8 mouse cellular contexts compared by ENCODE assay signal in genomic region chr15:78597729-78598128, GRCm38 (mm10). TPM values are rescaled to one million over a fixed set of nuclear protein-coding genes. Genes with fewer than 3 reads are reported as not detected.
A peak's percentile ranks its signal among the peaks of the same experiment; 100 is the strongest.
DNase-seq lines count a peak whose midpoint lies in the region; ATAC-seq and TF ChIP-seq lines count a peak whose summit lies in the region.

No protein-coding gene starts in this region.

- peak; percentile 61 for DNase-seq in layer of hippocampus, adult 9-11 months
- no peak for DNase-seq in layer of hippocampus, postnatal 25 days (ENCODE audit: extremely low spot score in 1 of 2, low spot score in 1 of 2)
- DNase-seq in induced T-regulatory cell, adult 2 months (ENCODE audit: low read depth), result peak; percentile 86
- DNase-seq in cerebellum, adult 9-11 months, result no peak
- no peak for DNase-seq in left cerebral cortex, postnatal 36 days (ENCODE audit: low spot score in 2 of 2)
- no peak for DNase-seq in midbrain, postnatal 0 days (ENCODE audit: low spot score)

- intact Hi-C loops in left cerebral cortex, postnatal 36 days (cut with DNase I), result no loop called here

- H3K27me3 ChIP-seq in lung, embryonic 16.5 days (ENCODE audit: control insufficient read depth, insufficient read depth, low read depth, low read length), result no peaks in the 10 kb centered on the region
- H3K27me3 ChIP-seq in stomach, embryonic 15.5 days (replicated peaks), result no peaks in the 10 kb centered on the region
- no peaks in the 10 kb centered on the region for H3K27me3 ChIP-seq in midbrain, postnatal 0 days (ENCODE audit: insufficient read depth, low read length)

- no peak overlapping the region for H3K4me3 ChIP-seq in lung, embryonic 16.5 days (ENCODE audit: low read length)
- no peak overlapping the region for H3K4me3 ChIP-seq in stomach, embryonic 15.5 days (replicated peaks)
- H3K4me3 ChIP-seq in midbrain, postnatal 0 days (ENCODE audit: low read depth, low read length), result no peak overlapping the region

- no peak overlapping the region for H3K4me2 ChIP-seq in lung, embryonic 16.5 days (ENCODE audit: low read depth, low read length)
- H3K4me2 ChIP-seq in stomach, embryonic 15.5 days, result no peak overlapping the region
- no peak overlapping the region for H3K4me2 ChIP-seq in midbrain, postnatal 0 days (ENCODE audit: low read depth, low read length, poor library complexity, severe bottlenecking)

- H3K4me1 ChIP-seq in lung, embryonic 16.5 days (replicated peaks; ENCODE audit: control insufficient read depth, insufficient read depth, low read length), result no peaks in the 10 kb centered on the region
- H3K4me1 ChIP-seq in stomach, embryonic 15.5 days, result no peaks in the 10 kb centered on the region
- H3K4me1 ChIP-seq in midbrain, postnatal 0 days (ENCODE audit: insufficient read depth, low read length), result no peaks in the 10 kb centered on the region

- no peak overlapping the region for H3K9ac ChIP-seq in lung, embryonic 16.5 days (ENCODE audit: low read length)
- H3K9ac ChIP-seq in stomach, embryonic 15.5 days, result no peak overlapping the region
- H3K9ac ChIP-seq in midbrain, postnatal 0 days (replicated peaks; ENCODE audit: low read length, poor library complexity, severe bottlenecking), result no peak overlapping the region

- ATAC-seq in lung, embryonic 16.5 days (ENCODE audit: low read depth), result peak; percentile 52; the same call in 1 of the 2 replicates
- peak; percentile 47; the same call in 1 of the 2 replicates for ATAC-seq in stomach, embryonic 15.5 days (ENCODE audit: insufficient read depth, low FRiP score, low read depth)
- no peak for ATAC-seq in midbrain, postnatal 0 days (ENCODE audit: low FRiP score)

- no peak overlapping the region for H3K27ac ChIP-seq in lung, embryonic 16.5 days (ENCODE audit: low read length)
- no peak overlapping the region for H3K27ac ChIP-seq in stomach, embryonic 15.5 days
- no peak overlapping the region for H3K27ac ChIP-seq in midbrain, postnatal 0 days (ENCODE audit: low read depth, low read length)

- no peak for TF ChIP-seq CTCF in midbrain, postnatal 0 days (IDR thresholded peaks at IDR 0.05)

- no peaks in the 10 kb centered on the region for H3K9me3 ChIP-seq in lung, embryonic 16.5 days (ENCODE audit: control insufficient read depth, low read length)
- H3K9me3 ChIP-seq in stomach, embryonic 15.5 days, result no peaks in the 10 kb centered on the region
- no peaks in the 10 kb centered on the region for H3K9me3 ChIP-seq in midbrain, postnatal 0 days (ENCODE audit: low read length)

- 52% methylated on average over 4 of the region's 4 CpGs for WGBS in lung, embryonic 16.5 days
- 55% methylated on average over 4 of the region's 4 CpGs for WGBS in stomach, embryonic 15.5 days
- WGBS in midbrain, postnatal 0 days, result 65% methylated on average over 4 of the region's 4 CpGs

- H3K36me3 ChIP-seq in lung, embryonic 16.5 days (ENCODE audit: control insufficient read depth, insufficient read depth, low read length), result no peaks in the 10 kb centered on the region
- H3K36me3 ChIP-seq in stomach, embryonic 15.5 days, result no peaks in the 10 kb centered on the region
- no peaks in the 10 kb centered on the region for H3K36me3 ChIP-seq in midbrain, postnatal 0 days (ENCODE audit: insufficient read depth, low read length)

RNA-seq across cellular contexts. Expression of gene Cyth4, which starts 0.9 kb away (rescaled TPM):
- total RNA-seq in layer of hippocampus, postnatal 25 days (2021), result 10 to 100 TPM; 18.9 to 24.7 TPM
- 11.1 and 11.8 TPM in 2 replicates for polyA plus RNA-seq in lung, embryonic 16.5 days (2015; fragmentation: Nextera tagmentation; extraction: Ambion mirVana)
- 10.7 and 11.0 TPM in 2 replicates for polyA plus RNA-seq in stomach, embryonic 15.5 days (2015; fragmentation: Nextera tagmentation; extraction: Ambion mirVana)
- total RNA-seq in left cerebral cortex, postnatal 36 days (2021), result 10 to 100 TPM in 1 of 2 experiments, 1 to 10 TPM in 1; 8.7 to 11.9 TPM
- 5.9 and 7.2 TPM in 2 replicates for total RNA-seq in midbrain, postnatal 0 days (2014; rRNA removed)
- polyA plus RNA-seq in midbrain, postnatal 0 days (2015; fragmentation: Nextera tagmentation; extraction: Ambion mirVana), result 4.5 and 6.3 TPM in 2 replicates

RNA-seq across cellular contexts. Expression of gene Rac2, which starts 25.1 kb away (rescaled TPM):
- total RNA-seq in layer of hippocampus, postnatal 25 days (2021), result 1 to 10 TPM; 1.6 to 1.9 TPM
- 23.4 and 39.3 TPM in 2 replicates for polyA plus RNA-seq in lung, embryonic 16.5 days (2015; fragmentation: Nextera tagmentation; extraction: Ambion mirVana)
- 26.5 and 36.5 TPM in 2 replicates for polyA plus RNA-seq in stomach, embryonic 15.5 days (2015; fragmentation: Nextera tagmentation; extraction: Ambion mirVana)
- total RNA-seq in left cerebral cortex, postnatal 36 days (2021), result 1 to 10 TPM; 2.7 to 4.3 TPM
- 1.7 and 2.6 TPM in 2 replicates for total RNA-seq in midbrain, postnatal 0 days (2014; rRNA removed)
- 4.3 and 4.9 TPM in 2 replicates for polyA plus RNA-seq in midbrain, postnatal 0 days (2015; fragmentation: Nextera tagmentation; extraction: Ambion mirVana)

RNA-seq across cellular contexts. Expression of gene Sstr3, which starts 53.2 kb away (rescaled TPM):
- 10 to 100 TPM; 22.9 to 27.2 TPM for total RNA-seq in layer of hippocampus, postnatal 25 days (2021)
- polyA plus RNA-seq in lung, embryonic 16.5 days (2015; fragmentation: Nextera tagmentation; extraction: Ambion mirVana), result 0.05 TPM in 1 of 2 replicates, not detected in the other
- polyA plus RNA-seq in stomach, embryonic 15.5 days (2015; fragmentation: Nextera tagmentation; extraction: Ambion mirVana), result 0.18 and 0.44 TPM in 2 replicates
- 10 to 100 TPM; 21.3 to 22.4 TPM for total RNA-seq in left cerebral cortex, postnatal 36 days (2021)
- 1.1 and 2.4 TPM in 2 replicates for total RNA-seq in midbrain, postnatal 0 days (2014; rRNA removed)
- polyA plus RNA-seq in midbrain, postnatal 0 days (2015; fragmentation: Nextera tagmentation; extraction: Ambion mirVana), result 0.49 and 0.65 TPM in 2 replicates

Comparison
In these comparisons a context has a peak if more than half of its experiments do, and no peak if none do; other contexts are left out.
1. DNase-seq: peak in layer of hippocampus, adult 9-11 months (single experiment) and induced T-regulatory cell, adult 2 months (single experiment); none in layer of hippocampus, postnatal 25 days (0 of 2), cerebellum, adult 9-11 months (single experiment), left cerebral cortex, postnatal 36 days (0 of 2) and midbrain, postnatal 0 days (single experiment).